ENCODE assay signal across 18 mouse cellular contexts in the genomic region with DNA sequence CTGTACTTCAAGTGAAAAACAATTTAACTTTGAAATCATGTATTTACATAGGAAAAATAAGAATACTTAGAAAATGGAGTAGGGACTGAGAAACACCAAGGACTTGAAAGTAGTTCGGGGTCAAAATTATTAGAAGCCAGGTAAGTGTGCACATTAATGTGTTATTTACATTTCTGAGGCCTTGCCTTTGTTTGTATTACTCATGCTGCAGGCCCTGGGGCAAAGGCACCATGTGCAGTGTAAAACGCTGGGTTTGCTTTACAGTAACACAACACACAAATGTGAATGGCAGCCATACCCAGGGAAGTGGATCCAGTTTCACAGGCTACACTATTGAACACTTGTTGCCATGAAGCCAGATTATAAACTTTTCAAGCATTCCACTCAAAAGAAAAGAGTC.
DNase-seq lines count a peak whose midpoint lies in the region; ATAC-seq and TF ChIP-seq lines count a peak whose summit lies in the region.
"Had no signal": no experiment of that assay in that cellular context is flagged by ENCODE, and none has a peak within 500 bp of the region (broad histone marks: within the 10 kb centered on the region; RNA-seq: fewer than 3 reads in every experiment).

No protein-coding gene starts in this region.

- H3K27me3 ChIP-seq in heart, postnatal 0 days (ENCODE audit: control insufficient read depth, insufficient read depth, low read length), result no peaks in the 10 kb centered on the region
- H3K27me3 ChIP-seq in kidney, postnatal 0 days (ENCODE audit: insufficient read depth, low read length), result no peaks in the 10 kb centered on the region
- H3K27me3 ChIP-seq in lung, postnatal 0 days (replicated peaks; ENCODE audit: insufficient read depth, low read length), result no peaks in the 10 kb centered on the region
- no peaks in the 10 kb centered on the region for H3K27me3 ChIP-seq in stomach, postnatal 0 days (ENCODE audit: control insufficient read depth, insufficient read depth, low read length)
- no peaks in the 10 kb centered on the region for H3K27me3 ChIP-seq in limb, embryonic 10.5 days (ENCODE audit: low read depth, poor library complexity, severe bottlenecking)
- H3K27me3 ChIP-seq: embryonic facial prominence, embryonic 13.5 days; forebrain, embryonic 13.5 days; heart, embryonic 12.5 days had no signal

- WGBS in heart, postnatal 0 days, result 77% methylated on average over 2 of the region's 2 CpGs
- WGBS in kidney, postnatal 0 days, result 50% methylated on average over 2 of the region's 2 CpGs
- WGBS in lung, postnatal 0 days, result 48% methylated on average over 2 of the region's 2 CpGs
- WGBS in stomach, postnatal 0 days, result 43% methylated on average over 2 of the region's 2 CpGs
- 82% methylated on average over 2 of the region's 2 CpGs for WGBS in limb, embryonic 10.5 days

- H3K4me1 ChIP-seq in heart, postnatal 0 days (ENCODE audit: control insufficient read depth, insufficient read depth), result peaks cover 15% of the 10 kb centered on the region
- no peaks in the 10 kb centered on the region for H3K4me1 ChIP-seq in kidney, postnatal 0 days (replicated peaks; ENCODE audit: insufficient read depth, low read length)
- peaks cover 16% of the 10 kb centered on the region; the same call in 1 of the 2 replicates for H3K4me1 ChIP-seq in lung, postnatal 0 days (ENCODE audit: insufficient read depth, low read depth, low read length)
- peaks cover 9% of the 10 kb centered on the region; the same call in 1 of the 2 replicates for H3K4me1 ChIP-seq in stomach, postnatal 0 days (replicated peaks; ENCODE audit: control insufficient read depth, insufficient read depth)
- no peaks in the 10 kb centered on the region for H3K4me1 ChIP-seq in limb, embryonic 10.5 days

- H3K9me3 ChIP-seq in heart, postnatal 0 days (replicated peaks; ENCODE audit: control insufficient read depth, low read length), result no peaks in the 10 kb centered on the region
- no peaks in the 10 kb centered on the region for H3K9me3 ChIP-seq in kidney, postnatal 0 days (replicated peaks; ENCODE audit: low read length)
- no peaks in the 10 kb centered on the region for H3K9me3 ChIP-seq in lung, postnatal 0 days (ENCODE audit: low read length)
- no peaks in the 10 kb centered on the region for H3K9me3 ChIP-seq in stomach, postnatal 0 days (ENCODE audit: control insufficient read depth, low read length)
- H3K9me3 ChIP-seq in limb, embryonic 10.5 days (replicated peaks), result no peaks in the 10 kb centered on the region
- H3K9me3 ChIP-seq: embryonic facial prominence, embryonic 13.5 days; forebrain, embryonic 13.5 days; heart, embryonic 12.5 days had no signal

- H3K36me3 ChIP-seq in heart, postnatal 0 days (replicated peaks; ENCODE audit: control insufficient read depth, insufficient read depth, low read length), result peaks cover 45% of the 10 kb centered on the region
- H3K36me3 ChIP-seq in kidney, postnatal 0 days (ENCODE audit: insufficient read depth, low read length), result no peaks in the 10 kb centered on the region
- H3K36me3 ChIP-seq in lung, postnatal 0 days (ENCODE audit: insufficient read depth, low read length), result no peaks in the 10 kb centered on the region
- H3K36me3 ChIP-seq in stomach, postnatal 0 days (ENCODE audit: control insufficient read depth, insufficient read depth, low read length), result no peaks in the 10 kb centered on the region
- peaks cover 9% of the 10 kb centered on the region; the same call in 1 of the 2 replicates for H3K36me3 ChIP-seq in limb, embryonic 10.5 days
- H3K36me3 ChIP-seq: embryonic facial prominence, embryonic 13.5 days had no signal

- TF ChIP-seq EP300 in heart, postnatal 0 days (IDR thresholded peaks at IDR 0.05; ENCODE audit: low read depth), result no peak
- TF ChIP-seq EP300 in lung, postnatal 0 days (IDR thresholded peaks at IDR 0.05), result no peak
- TF ChIP-seq EP300 in stomach, postnatal 0 days (optimal IDR thresholded peaks at IDR 0.05), result no peak

- no peak overlapping the region for H3K4me3 ChIP-seq in heart, postnatal 0 days (ENCODE audit: low read depth, low read length)
- H3K4me3 ChIP-seq in kidney, postnatal 0 days (replicated peaks; ENCODE audit: low read depth, low read length), result no peak overlapping the region
- H3K4me3 ChIP-seq in lung, postnatal 0 days (ENCODE audit: low read depth, low read length), result no peak overlapping the region
- no peak overlapping the region for H3K4me3 ChIP-seq in stomach, postnatal 0 days (ENCODE audit: low read depth, low read length)
- no peak overlapping the region for H3K4me3 ChIP-seq in limb, embryonic 10.5 days
- H3K4me3 ChIP-seq: embryonic facial prominence, embryonic 13.5 days; forebrain, embryonic 13.5 days; heart, embryonic 12.5 days had no signal

- no peak for DNase-seq in heart, postnatal 0 days (ENCODE audit: low spot score)
- no peak for DNase-seq in heart, adult 18-20 months
- no peak for DNase-seq in kidney, postnatal 0 days (ENCODE audit: low spot score)
- no peak for DNase-seq in kidney, adult 9 months
- DNase-seq in lung, postnatal 0 days (ENCODE audit: low spot score), result peak; percentile 56
- DNase-seq in lung, postnatal 10 days, result no peak
- peak; percentile 67 for DNase-seq in stomach, postnatal 0 days (ENCODE audit: low spot score)
- DNase-seq in limb, embryonic 10.5 days (ENCODE audit: low spot score), result no peak
- DNase-seq: adrenal gland, postnatal 14 days; cerebellum, adult 11-12 months; cerebellum, adult 9-10 months; cerebellum, postnatal 25 days; forebrain, postnatal 0 days; gastrocnemius, postnatal 14 days; heart, postnatal 36 days had no signal

- no peak overlapping the region for H3K9ac ChIP-seq in heart, postnatal 0 days (replicated peaks; ENCODE audit: low read depth, low read length)
- no peak overlapping the region for H3K9ac ChIP-seq in kidney, postnatal 0 days (ENCODE audit: low read depth, low read length)
- H3K9ac ChIP-seq in lung, postnatal 0 days (replicated peaks; ENCODE audit: low read depth), result no peak overlapping the region
- H3K9ac ChIP-seq in stomach, postnatal 0 days (ENCODE audit: low read length), result no peak overlapping the region
- H3K9ac ChIP-seq: embryonic facial prominence, embryonic 13.5 days; forebrain, embryonic 13.5 days; forebrain, postnatal 0 days; heart, embryonic 12.5 days had no signal

- H3K4me2 ChIP-seq in heart, postnatal 0 days (ENCODE audit: low read depth, low read length), result no peak overlapping the region
- no peak overlapping the region for H3K4me2 ChIP-seq in kidney, postnatal 0 days (ENCODE audit: low read length)
- no peak overlapping the region for H3K4me2 ChIP-seq in lung, postnatal 0 days (replicated peaks; ENCODE audit: low read depth, low read length)
- H3K4me2 ChIP-seq in stomach, postnatal 0 days (replicated peaks; ENCODE audit: low read depth), result no peak overlapping the region
- H3K4me2 ChIP-seq: embryonic facial prominence, embryonic 13.5 days; forebrain, embryonic 13.5 days; heart, embryonic 12.5 days had no signal

- ATAC-seq in heart, postnatal 0 days (ENCODE audit: insufficient read depth, low read depth), result no peak
- no peak for ATAC-seq in kidney, postnatal 0 days (replicated peaks; ENCODE audit: low FRiP score, low read depth)
- peak; percentile 50 for ATAC-seq in lung, postnatal 0 days
- peak; percentile 81 for ATAC-seq in stomach, postnatal 0 days (ENCODE audit: low FRiP score, low TSS enrichment)
- ATAC-seq: forebrain, embryonic 13.5 days; forebrain, postnatal 0 days had no signal

- TF ChIP-seq CTCF in heart, postnatal 0 days (IDR thresholded peaks at IDR 0.05; ENCODE audit: low read depth), result no peak
- TF ChIP-seq CTCF in kidney, postnatal 0 days (IDR thresholded peaks at IDR 0.05; ENCODE audit: low read depth), result no peak
- TF ChIP-seq CTCF in lung, postnatal 0 days (IDR thresholded peaks at IDR 0.05), result no peak
- TF ChIP-seq CTCF in stomach, postnatal 0 days (IDR thresholded peaks at IDR 0.05; ENCODE audit: low read depth), result no peak

- H3K27ac ChIP-seq in heart, postnatal 0 days (ENCODE audit: low read depth), result peak overlapping the region; percentile 3; the same call in 1 of the 2 replicates
- H3K27ac ChIP-seq in kidney, postnatal 0 days, result 0 out of 2 replicates have a peak overlapping the region, but pooled peaks have one; percentile 5
- peak overlapping the region; percentile 62 for H3K27ac ChIP-seq in lung, postnatal 0 days (ENCODE audit: low read length)
- peak overlapping the region; percentile 82 for H3K27ac ChIP-seq in stomach, postnatal 0 days (replicated peaks)
- no peak overlapping the region for H3K27ac ChIP-seq in limb, embryonic 10.5 days
- H3K27ac ChIP-seq: forebrain, embryonic 13.5 days had no signal

Comparison
In these comparisons a context has a peak if more than half of its experiments do, and no peak if none do; other contexts are left out.
1. DNase-seq: peak in lung, postnatal 0 days (single experiment) and stomach, postnatal 0 days (single experiment); none in heart, postnatal 0 days (single experiment), heart, adult 18-20 months (0 of 2), kidney, postnatal 0 days (single experiment), kidney, adult 9 months (single experiment), lung, postnatal 10 days (single experiment) and limb, embryonic 10.5 days (single experiment).
2. ATAC-seq: peak in lung, postnatal 0 days (single experiment) and stomach, postnatal 0 days (single experiment); none in heart, postnatal 0 days (single experiment) and kidney, postnatal 0 days (single experiment).